Mouse (Mus musculus): ENCODE measurements around the gene Ahnak. TPM values are rescaled to one million over a fixed set of nuclear protein-coding genes. Genes with fewer than 3 reads are reported as not detected.
"Not testable (repeated sequence)": the region's sequence is repeated elsewhere in the genome, so short reads cannot be mapped to it uniquely, and the experiment has no call there.

Gene Ahnak
- total RNA-seq, 2 experiments from 2014 or later, result 377 to 414 TPM

DNA sequence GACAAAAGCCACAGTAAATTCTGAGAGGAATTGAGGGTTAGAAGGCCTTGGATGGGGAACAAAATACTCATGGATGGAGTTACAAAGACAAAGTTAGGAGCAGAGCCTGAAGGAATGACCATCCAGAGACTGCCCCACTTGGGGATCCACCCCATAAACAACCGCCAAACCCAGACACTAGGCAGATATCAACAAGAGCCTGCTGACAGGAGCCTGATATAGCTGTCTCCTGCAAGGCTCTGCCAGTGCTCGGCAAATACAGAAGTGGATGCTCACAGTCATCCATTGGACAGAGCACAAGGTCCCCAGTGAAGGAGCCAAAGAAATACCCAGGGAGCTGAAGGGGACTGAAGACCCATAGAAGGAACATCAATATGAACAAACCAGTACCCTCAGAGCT is 94.8 kb downstream of the Ahnak start:
- not testable (repeated sequence) for DNase-seq (ENCODE audit: low spot score in 2 of 2)

DNA sequence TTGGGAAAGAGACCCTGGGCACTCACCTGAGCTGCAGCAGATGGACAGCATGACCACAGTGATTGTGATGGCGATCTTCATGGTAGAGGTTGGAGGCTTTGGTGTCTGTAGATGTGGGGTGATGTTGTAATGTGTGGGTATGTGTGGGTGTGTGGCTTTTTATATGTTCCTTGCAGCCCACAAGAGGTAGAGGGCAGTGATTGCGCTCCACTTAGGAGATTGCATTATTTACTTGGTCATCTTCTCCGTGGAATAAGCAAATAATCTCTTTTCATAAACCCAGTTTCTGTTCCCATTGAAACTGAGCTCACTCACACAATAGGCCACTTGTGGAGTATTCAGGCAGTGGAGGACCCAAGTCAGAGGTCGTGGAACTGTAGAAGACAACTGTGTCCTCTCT is 98.7 kb downstream of the Ahnak start, which contains the start of gene Scgb1a1:
Gene Scgb1a1, minus strand, starts transcription at position 138 of the 400 bp plus-strand sequence.
- no peak for DNase-seq (ENCODE audit: low spot score in 2 of 2)

DNA sequence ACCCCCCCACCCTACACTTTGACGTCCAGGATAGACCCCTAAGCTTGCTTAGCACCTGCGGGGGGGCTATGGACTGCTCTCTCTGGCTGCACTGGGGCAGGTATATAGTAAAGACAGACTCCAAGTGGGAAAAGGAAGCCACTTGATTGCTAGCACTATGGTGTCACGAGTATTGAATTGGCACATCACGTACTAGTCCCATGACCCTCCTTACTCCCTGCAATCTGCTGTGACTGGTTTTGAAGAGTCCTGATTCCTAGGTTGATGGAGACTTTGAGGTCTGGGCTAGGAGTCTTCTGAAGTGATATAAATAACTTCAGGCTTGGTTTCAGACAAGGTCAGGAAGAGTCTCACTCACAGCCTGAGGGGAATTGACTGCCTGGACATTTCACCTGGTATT is 101.1 kb downstream of the Ahnak start:
- DNase-seq (ENCODE audit: low spot score in 2 of 2), result no peak

DNA sequence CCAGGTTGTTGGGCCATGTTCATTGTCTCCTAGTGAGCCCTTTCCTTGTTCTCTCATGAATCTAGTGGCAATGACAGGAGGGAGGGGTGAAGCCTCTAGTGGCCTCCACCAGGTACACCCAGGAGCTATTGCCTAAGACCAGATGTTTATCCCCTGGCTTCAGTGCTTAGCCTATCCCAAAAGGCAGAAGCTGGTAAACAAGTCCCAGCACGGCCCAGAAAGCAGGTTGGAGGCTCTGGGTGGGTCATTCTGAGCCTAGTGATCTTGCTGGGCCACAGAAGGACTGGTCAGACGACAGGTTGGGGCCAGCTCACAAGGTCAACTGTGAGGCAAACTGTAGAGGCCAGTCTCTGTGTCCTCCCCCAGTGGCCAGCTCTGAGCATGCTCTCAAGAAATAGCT is 101.6 kb downstream of the Ahnak start:
- DNase-seq (ENCODE audit: low spot score in 2 of 2), result no peak

DNA sequence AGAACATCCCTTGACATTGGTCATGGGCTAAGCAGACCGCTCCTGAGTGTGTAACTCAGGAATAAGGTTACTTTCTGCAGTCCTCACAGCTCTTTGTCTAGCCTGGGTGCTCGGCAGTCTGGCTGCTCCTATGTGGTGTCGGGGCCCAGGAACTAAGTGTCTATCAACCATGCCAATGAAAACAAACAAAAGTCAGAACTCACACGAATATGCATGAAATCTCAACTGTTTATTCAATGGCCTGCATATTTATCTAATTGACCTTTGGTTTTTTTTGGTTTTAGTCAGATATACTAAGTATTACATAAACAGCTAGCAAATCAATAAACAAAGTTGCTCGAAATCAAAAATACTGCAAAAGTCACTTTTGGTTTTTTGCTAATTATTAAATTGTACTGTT is 106.0 kb downstream of the Ahnak start:
- no peak for DNase-seq (ENCODE audit: low spot score in 2 of 2)

DNA sequence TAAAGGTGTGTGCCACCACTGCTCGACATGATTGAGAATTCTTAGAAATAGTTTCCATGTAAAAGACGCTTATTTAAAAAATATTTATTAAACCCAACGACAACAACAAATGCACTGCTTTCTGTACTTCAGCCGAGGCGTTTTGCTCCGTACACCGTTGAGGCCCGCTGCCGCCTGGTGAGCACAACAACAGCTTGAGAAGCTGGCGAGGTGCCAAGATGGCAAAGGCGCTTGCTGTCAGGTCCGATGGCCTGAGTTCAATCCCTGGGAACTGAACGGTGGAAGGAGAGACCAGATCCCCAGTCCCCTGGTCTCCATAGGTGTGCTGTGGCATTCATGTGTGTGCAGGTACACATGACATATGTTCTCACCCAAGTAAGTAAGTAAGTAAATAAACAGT is 108.4 kb downstream of the Ahnak start:
- DNase-seq (ENCODE audit: low spot score in 2 of 2), result no peak

DNA sequence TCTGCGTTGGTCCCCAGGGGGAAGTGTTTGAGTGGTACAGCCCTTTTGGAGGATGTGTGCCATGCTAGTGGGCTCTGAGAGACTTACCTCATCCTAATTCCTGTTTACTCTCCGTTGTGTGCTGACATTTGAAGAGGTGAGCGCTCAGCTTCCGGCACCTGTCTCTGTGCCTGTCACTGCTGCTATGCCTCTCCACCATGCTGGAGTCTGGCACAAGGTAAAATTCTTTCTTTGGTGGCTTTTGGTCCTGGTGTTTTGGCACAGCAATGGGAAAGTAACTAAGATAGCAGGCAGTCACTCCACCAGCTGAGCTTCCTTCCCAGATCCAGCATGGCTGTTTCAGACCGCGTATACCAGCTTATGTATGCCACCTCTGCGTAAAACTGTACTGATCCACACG is 110.7 kb downstream of the Ahnak start:
- DNase-seq (ENCODE audit: low spot score in 2 of 2), result no peak

DNA sequence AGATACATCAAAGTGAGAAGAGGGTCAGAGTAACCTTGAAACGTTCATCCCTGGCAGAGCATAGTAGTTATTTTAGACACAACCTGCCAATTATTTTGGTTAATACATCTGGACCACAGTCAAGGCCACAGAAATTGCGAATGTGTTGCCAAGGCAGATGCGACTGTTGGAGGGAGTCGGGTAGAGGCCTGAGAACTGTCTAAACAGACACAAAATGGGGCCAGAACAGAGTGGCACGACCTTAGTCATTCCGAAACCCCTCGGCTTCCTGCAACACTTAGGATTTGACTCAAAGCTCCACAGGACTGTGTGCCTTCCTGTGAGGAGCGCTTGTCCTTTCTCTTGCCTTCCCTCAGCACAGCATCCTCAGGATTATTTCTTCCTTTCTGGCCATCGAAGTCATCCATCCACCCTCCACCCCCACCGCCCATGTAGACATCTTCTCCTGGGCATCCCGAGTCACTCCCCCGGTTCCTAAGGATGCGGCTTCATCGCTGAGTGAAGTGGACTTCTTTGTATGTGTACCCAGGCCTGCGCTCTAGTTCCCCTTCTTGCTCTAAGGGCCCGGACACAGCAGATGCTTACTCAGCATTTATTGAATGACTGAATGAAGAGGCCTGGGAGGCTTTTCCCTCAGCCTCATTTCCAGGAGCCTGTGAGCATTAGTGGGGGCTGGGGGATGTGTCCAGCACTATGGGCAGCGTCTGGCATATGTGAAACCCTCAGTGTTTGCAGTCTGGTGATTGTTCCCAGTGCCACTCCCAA is 111.4 kb downstream of the Ahnak start:
- DNase-seq (ENCODE audit: low spot score in 2 of 2), result no peak

DNA sequence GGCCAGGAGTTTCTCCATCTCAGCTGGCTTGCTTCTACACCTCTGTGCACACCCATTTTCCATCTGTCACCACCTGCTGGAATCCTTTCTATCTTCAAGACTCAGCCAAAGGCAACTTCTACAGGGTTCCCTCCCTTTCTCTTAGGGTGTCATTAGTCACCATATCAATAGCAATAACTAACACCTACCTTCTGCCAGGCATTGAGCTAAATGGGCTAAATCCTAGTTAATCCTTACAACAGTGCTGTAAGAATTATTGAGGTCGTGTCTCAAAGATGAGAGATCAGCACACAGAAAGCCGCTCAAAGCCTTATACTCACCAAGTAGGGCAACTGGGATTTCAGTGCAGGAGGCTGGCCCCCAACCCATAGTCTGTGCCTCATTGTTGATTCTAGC is 112.0 kb downstream of the Ahnak start:
- no peak for DNase-seq (ENCODE audit: low spot score in 2 of 2)

DNA sequence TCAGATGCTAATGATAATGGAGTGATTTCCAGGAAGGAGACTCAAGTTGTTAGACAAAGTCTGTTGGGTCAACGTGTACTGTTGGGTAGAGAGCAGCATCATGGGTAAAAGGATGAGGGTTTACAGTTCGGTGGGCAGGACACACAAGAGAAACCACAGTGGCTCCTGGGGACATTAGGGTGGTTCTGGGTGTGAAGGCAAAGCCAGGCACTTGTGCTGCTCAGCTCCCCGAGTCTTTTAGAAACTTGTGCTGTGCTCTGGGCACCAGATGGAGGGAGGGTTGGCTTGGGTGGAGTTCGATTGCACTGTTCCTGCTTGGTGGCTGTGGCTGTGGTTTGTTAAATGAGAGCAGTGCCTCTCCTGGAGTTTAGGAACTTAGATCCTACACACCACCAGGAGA is 114.9 kb downstream of the Ahnak start:
- DNase-seq (ENCODE audit: low spot score in 2 of 2), result no peak

DNA sequence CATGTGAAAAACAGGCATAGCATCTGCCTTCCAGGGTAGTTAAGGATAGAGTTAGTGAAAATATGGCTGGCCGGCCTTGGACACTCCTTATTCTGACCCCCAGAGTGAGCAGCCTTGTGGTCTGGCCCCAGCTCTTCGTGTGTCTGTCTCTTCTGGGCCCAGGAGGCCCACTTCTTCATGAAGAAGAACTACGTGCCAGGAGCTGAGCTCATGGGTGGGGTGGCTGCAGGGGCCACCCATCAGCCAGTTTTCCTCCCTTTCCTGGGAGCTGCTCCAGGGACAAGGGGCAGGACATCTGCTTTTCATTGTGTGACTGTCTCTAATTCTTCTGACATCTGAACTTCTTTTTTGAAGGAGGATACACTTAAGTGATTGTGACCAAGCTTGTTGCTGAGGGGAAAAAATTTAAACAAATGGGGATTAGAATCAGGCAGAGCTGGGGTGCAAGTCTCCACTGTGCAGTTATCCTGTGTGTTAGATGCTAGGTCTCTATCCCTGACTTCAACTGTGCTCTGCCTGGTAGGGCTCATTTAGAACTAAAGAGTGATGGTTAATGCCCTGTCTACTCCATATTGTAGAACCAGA is 116.1 kb downstream of the Ahnak start:
- DNase-seq (ENCODE audit: low spot score in 2 of 2), result peak; percentile 32 to 48

DNA sequence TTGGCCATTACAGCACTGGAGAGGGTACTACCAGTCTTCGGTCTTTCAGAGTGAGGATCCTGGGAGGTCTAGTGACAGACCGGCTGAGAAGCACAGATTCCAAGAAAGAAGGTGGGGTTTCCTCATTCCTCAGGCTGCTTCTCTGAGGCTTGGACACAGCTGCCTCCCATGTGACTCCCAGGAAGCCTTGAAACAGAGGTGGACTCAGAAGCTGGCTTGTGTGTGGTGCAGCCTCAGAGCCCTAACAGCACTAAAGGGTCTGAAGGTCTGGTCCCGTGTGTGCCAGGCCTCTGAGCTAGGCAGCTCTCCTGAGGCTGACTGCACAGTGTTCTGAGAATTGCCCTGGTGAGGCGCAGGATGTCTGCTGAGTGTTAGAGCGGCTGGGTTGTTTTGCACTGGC is 117.0 kb downstream of the Ahnak start:
- peak in 1 of 2 experiments; percentile 29 for DNase-seq (ENCODE audit: low spot score in 2 of 2)

DNA sequence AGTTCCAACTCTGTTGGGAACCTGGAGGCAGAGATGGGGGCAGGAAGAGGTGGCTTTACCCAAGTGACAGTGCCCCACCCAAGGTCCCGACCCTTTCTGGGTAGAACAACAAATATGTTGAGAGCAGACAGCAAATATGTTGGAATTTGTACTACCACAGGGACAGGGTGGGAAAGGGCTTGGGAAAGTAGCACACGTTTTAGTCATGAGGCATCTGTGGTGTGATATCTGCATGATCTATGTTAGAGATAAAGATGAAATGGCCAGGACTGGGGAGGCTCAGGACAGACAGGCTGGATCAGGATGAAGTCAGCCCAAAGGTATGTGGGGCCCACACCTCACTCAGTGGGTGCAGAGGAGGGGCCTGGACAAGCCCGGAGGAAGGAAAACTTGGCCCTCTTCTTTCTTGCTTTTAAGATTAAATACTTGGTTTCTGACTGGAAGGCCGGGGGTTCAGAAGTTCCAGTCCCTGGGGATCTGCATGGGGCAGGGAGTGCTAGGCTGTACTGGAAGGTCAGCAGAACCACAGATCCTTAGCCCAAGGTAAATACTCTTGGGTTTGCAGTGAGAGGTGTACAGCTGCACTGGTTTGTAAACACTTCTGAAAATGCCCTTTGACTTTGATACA is 117.8 kb downstream of the Ahnak start:
- DNase-seq (ENCODE audit: low spot score in 2 of 2), result peak in 1 of 2 experiments; percentile 18

DNA sequence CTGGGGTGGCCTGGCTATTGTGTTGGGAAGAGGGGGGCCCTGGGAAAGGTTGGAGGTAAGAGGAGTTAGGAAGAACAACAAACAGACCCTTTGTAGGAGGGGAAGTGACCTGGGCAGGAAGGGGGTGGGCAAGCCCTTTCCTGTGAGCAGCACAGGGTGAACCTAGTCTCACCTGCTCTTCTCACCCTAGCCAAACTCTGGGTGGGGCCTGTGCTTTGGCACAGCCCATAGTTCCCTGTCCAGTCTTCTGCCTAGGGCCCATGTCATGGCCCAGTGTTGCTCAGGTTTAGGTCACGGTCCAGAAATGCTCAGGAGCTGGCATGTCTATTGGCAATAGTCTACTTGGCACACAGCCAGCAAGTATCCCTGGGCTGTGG is 118.3 kb downstream of the Ahnak start:
- DNase-seq (ENCODE audit: low spot score in 2 of 2), result no peak

DNA sequence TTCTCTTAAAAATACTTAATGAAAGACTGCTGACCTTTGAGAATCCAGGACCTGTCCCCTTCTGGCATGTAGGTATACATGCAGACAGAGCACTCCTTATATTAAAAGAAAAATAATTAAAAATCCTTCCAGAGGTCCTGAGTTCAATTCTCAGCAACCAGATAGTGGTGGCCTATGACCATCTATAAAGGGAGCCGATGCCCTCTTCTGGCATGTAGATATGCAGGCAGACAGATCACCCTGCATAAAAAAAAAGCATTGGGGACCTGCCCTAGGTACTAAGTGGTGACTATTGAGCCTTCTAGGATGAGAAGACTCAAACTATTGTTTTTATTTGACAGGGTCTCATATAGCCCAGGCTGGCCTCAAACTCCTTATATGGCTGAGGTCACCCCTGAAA is 119.5 kb downstream of the Ahnak start:
- no peak for DNase-seq (ENCODE audit: low spot score in 2 of 2)

DNA sequence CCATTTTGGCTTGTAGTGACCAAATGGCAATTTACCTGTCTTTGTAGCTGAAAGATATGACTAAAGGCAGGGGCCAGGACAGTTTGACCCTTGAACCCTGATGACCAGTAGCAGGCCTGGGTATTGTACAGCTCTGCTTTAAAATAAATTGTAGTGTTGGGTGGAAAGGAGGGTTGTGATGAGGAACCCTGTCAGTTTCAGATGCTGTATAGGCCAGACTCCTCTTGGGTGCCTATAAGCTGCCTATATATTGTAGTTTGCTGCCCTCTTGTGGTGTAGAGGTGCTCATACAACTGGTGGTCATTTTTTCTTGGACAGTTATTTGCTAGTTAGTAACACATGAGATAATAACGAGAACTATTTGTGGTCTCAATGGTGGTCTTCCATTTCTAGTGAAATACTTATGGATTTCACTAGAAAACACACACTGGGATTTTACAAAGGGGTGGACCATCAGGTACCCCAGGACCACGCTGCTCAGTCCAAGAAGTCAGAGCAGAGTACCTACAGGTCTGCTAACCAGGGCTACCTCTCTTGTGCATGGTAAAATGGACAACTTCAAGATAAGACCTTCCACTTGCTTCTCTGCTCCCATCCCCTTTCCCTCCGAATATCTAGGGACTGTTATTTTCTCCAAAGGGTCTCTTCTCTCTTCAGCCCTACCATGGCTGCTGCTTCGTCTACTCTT is 121.2 kb downstream of the Ahnak start:
- no peak for DNase-seq (ENCODE audit: low spot score in 2 of 2)

DNA sequence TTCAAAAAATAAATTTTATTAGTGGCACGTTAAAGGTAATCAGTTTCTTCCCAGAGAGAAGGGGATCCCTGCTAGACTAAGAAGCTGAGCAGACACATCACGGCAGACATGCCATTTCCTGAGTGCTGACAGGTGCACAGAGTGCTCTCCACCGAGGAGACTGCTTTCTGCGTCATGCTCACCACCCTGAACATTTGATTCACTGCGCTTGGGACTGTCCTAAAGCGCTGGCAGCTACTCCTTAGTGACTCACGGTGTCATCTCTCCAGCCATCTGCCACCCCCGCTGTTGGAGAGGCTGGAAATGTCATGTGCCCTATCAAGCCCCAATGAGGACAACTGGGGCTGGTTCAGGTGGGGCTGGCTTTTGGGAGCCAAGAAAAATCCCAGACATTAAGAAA is 123.0 kb downstream of the Ahnak start:
- no peak for DNase-seq (ENCODE audit: low spot score in 2 of 2)

DNA sequence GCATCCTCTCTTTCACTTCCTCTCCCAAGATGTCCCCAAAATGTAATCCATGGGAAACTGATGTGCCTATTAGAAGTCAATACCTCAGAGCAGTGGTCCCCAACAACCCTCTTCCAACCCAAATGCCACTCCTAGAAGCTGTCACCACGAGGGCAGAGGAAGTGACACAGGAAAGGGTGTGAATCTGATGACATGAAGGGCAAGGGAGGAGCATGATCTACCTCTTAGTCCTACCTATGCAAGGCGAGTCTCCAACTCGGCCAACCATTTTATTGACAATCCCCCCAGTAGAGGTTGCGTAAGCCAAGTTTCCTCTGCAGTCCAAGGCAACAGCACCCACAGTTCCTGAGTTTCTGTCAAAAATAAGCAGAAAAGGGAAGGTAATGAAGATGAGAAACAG is 127.2 kb downstream of the Ahnak start:
- DNase-seq (ENCODE audit: low spot score in 2 of 2), result no peak

DNA sequence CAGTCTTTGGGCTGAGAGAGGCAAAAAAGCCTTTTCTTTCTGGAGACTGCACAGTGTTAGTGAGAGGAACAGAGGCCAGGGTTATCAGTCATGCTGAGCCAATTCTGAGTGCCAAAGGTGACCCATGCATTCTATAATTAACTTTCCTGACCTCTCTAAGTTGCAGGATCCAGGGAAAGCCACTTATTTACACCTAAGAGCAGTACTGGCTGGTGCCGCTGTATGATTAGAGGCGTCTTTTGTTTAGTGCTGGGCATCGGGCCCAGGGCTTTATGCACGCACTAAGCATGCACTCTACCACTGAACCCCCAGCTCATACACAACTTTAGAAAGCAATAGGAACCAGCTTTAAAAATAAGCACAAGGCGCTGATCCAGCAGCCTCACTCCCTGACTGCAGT is 128.2 kb downstream of the Ahnak start:
- no peak for DNase-seq (ENCODE audit: low spot score in 2 of 2)

DNA sequence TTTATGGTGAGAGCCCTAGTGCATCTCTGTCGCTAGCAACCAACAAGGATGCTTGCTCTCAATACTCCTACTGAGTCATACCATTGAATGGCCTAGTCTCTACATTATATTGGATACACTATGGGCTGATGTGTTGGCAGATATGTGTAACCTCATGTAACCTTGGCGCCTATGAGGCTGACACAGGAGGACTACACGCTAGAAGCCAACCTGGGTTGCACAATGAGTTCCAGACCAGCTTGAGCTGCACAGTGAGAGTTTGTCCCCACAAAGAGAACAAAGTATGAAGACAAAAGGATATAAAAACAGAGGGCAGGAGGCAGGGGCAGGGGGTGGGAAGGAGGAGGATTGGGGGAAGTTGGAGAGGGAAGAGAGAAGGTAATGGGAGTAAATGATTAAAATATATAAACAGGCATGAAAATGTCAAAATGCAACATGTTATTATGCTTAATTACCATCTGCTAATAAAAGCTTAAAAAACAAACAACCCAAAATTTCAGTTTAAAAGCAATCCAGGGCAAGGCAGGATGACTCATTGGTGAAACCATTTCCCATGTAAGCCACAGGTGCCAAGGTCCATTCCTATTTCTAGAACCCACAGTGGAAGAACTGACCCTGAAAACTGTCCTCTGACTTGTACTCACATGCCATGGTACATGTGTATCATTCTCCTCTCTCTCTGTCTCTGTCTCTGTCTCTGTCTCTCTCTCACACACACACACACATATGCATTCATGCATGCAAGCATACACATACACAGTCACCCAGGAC is 130.8 kb downstream of the Ahnak start:
- no peak for DNase-seq (ENCODE audit: low spot score in 2 of 2)

DNA sequence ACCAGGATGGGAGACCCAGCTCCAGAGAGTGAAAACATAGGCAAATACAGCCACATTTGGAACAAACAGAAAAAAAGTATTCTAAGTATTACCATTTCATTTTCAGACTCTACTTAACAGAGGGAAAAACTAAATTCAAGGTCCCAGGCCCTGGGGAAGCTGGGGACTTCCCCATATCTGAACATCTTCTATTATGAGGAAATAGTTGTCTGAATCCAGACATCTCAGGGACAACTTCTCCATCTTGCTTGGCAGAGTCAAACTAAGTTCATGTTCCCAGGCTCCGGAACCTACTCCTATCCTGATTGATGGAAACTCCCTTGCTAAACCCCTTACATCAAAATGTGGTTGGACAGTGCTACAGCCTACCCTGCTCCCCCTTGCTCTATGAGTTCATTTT is 133.3 kb downstream of the Ahnak start:
- DNase-seq (ENCODE audit: low spot score in 2 of 2), result no peak

Measured in gastrocnemius, postnatal 4 days (tissue).